Comparison of ENCODE assay signal across 9 mouse cellular contexts in the genomic region with DNA sequence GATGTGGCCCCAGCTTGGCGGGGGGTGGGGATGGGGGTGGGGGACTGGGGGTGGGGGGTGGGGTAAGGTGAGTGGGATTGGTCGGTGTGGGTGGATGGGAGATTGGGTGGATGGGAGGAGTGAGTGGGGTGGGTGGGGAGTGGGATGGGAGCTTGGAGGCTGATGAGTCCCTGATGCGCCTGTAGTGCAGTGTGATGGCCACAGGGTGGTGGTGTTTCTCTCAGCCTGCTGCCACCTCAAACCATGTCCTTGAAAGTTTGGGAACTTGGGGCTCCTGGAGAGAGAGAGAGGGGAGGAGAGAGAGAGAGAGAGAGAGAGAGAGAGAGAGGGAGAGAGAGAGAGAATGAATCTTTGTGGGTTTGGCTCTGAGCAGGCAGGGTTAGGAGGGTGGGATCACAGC. TPM values are rescaled to one million over a fixed set of nuclear protein-coding genes. Genes with fewer than 3 reads are reported as not detected.
DNase-seq lines count a peak whose midpoint lies in the region; ATAC-seq and TF ChIP-seq lines count a peak whose summit lies in the region.
"Had no signal": no experiment of that assay in that cellular context is flagged by ENCODE, and none has a peak within 500 bp of the region (broad histone marks: within the 10 kb centered on the region; RNA-seq: fewer than 3 reads in every experiment).

No protein-coding gene starts in this region.

- TF ChIP-seq POLR2A in cortical plate, adult 2 months (IDR thresholded peaks at IDR 0.05; ENCODE audit: extremely low read depth, insufficient read depth, low read length), result no peak

- H3K27me3 ChIP-seq in heart, postnatal 0 days (ENCODE audit: control insufficient read depth, insufficient read depth, low read length), result peaks cover 9% of the 10 kb centered on the region; the same call in 1 of the 2 replicates
- 0 out of 2 replicates have a peak, but pooled peaks cover 14% of the 10 kb centered on the region for H3K27me3 ChIP-seq in heart, embryonic 10.5 days (ENCODE audit: insufficient read depth, poor library complexity, severe bottlenecking)
- no peaks in the 10 kb centered on the region for H3K27me3 ChIP-seq in midbrain, embryonic 11.5 days (ENCODE audit: control insufficient read depth, insufficient read depth, low read length)
- H3K27me3 ChIP-seq in midbrain, embryonic 16.5 days (ENCODE audit: control insufficient read depth, insufficient read depth, low read depth, low read length), result no peaks in the 10 kb centered on the region

- no peaks in the 10 kb centered on the region for H3K36me3 ChIP-seq in heart, postnatal 0 days (replicated peaks; ENCODE audit: control insufficient read depth, insufficient read depth, low read length)
- H3K36me3 ChIP-seq in heart, embryonic 10.5 days, result no peaks in the 10 kb centered on the region
- H3K36me3 ChIP-seq in midbrain, embryonic 11.5 days (ENCODE audit: control insufficient read depth, insufficient read depth, low read length), result no peaks in the 10 kb centered on the region
- no peaks in the 10 kb centered on the region for H3K36me3 ChIP-seq in midbrain, embryonic 16.5 days (ENCODE audit: control insufficient read depth, insufficient read depth, low read length)

- H3K9me3 ChIP-seq in heart, postnatal 0 days (replicated peaks; ENCODE audit: control insufficient read depth, low read length), result no peaks in the 10 kb centered on the region
- no peaks in the 10 kb centered on the region for H3K9me3 ChIP-seq in heart, embryonic 10.5 days
- H3K9me3 ChIP-seq in midbrain, embryonic 11.5 days (ENCODE audit: control insufficient read depth, low read length), result no peaks in the 10 kb centered on the region
- H3K9me3 ChIP-seq in midbrain, embryonic 16.5 days (replicated peaks; ENCODE audit: control insufficient read depth, low read length, poor library complexity, severe bottlenecking), result no peaks in the 10 kb centered on the region

- no peak overlapping the region for H3K4me2 ChIP-seq in heart, postnatal 0 days (ENCODE audit: low read depth, low read length)
- H3K4me2 ChIP-seq in midbrain, embryonic 11.5 days, result no peak overlapping the region
- H3K4me2 ChIP-seq in midbrain, embryonic 16.5 days (ENCODE audit: low read length), result no peak overlapping the region

- no peak for DNase-seq in heart, postnatal 0 days (ENCODE audit: low spot score)
- no peak for DNase-seq in heart, embryonic 10.5 days (ENCODE audit: low spot score)
- DNase-seq in midbrain, embryonic 11.5 days (ENCODE audit: low spot score, missing footprints), result peak; percentile 88
- DNase-seq in spleen, postnatal 10 days (ENCODE audit: low spot score in 2 of 2), result no peak
- DNase-seq in gastrocnemius, adult 8-10 months (ENCODE audit: low spot score in 2 of 2), result no peak

- no peak overlapping the region for H3K9ac ChIP-seq in heart, postnatal 0 days (replicated peaks; ENCODE audit: low read depth, low read length)
- H3K9ac ChIP-seq in midbrain, embryonic 11.5 days (ENCODE audit: low read length), result no peak overlapping the region
- no peak overlapping the region for H3K9ac ChIP-seq in midbrain, embryonic 16.5 days (ENCODE audit: low read depth, low read length)

- no peak overlapping the region for H3K27ac ChIP-seq in heart, postnatal 0 days (ENCODE audit: low read depth)
- no peak overlapping the region for H3K27ac ChIP-seq in heart, embryonic 10.5 days
- no peak overlapping the region for H3K27ac ChIP-seq in midbrain, embryonic 11.5 days (ENCODE audit: low read depth, low read length)
- no peak overlapping the region for H3K27ac ChIP-seq in midbrain, embryonic 16.5 days (ENCODE audit: low read length)
- H3K27ac ChIP-seq in cortical plate, adult 2 months (ENCODE audit: insufficient read depth, low read length), result no peak overlapping the region
- H3K27ac ChIP-seq: macrophage had no signal

- TF ChIP-seq CTCF in heart, postnatal 0 days (IDR thresholded peaks at IDR 0.05; ENCODE audit: low read depth), result peak; percentile 63
- TF ChIP-seq CTCF in cortical plate, adult 2 months (IDR thresholded peaks at IDR 0.05; ENCODE audit: extremely low read depth, insufficient read depth, low read length), result peak; percentile 78

- H3K4me3 ChIP-seq in heart, postnatal 0 days (ENCODE audit: low read depth, low read length), result no peak overlapping the region
- no peak overlapping the region for H3K4me3 ChIP-seq in heart, embryonic 10.5 days
- no peak overlapping the region for H3K4me3 ChIP-seq in midbrain, embryonic 11.5 days (ENCODE audit: low read depth, low read length)
- no peak overlapping the region for H3K4me3 ChIP-seq in midbrain, embryonic 16.5 days (ENCODE audit: low read depth, low read length)
- H3K4me3 ChIP-seq in cortical plate, adult 2 months (ENCODE audit: insufficient read depth, low read length), result no peak overlapping the region

- 0% methylated on average over 3 of the region's 3 CpGs for WGBS in heart, postnatal 0 days
- WGBS in heart, embryonic 10.5 days, result 0% methylated on average over 3 of the region's 3 CpGs
- 6% methylated on average over 3 of the region's 3 CpGs for WGBS in midbrain, embryonic 11.5 days
- WGBS in midbrain, embryonic 16.5 days, result 0% methylated on average over 2 of the region's 3 CpGs

- H3K4me1 ChIP-seq in heart, postnatal 0 days (ENCODE audit: control insufficient read depth, insufficient read depth), result no peaks in the 10 kb centered on the region
- H3K4me1 ChIP-seq in heart, embryonic 10.5 days, result no peaks in the 10 kb centered on the region
- H3K4me1 ChIP-seq in midbrain, embryonic 11.5 days (ENCODE audit: control insufficient read depth, insufficient read depth, low read length), result no peaks in the 10 kb centered on the region
- no peaks in the 10 kb centered on the region for H3K4me1 ChIP-seq in midbrain, embryonic 16.5 days (ENCODE audit: control insufficient read depth, insufficient read depth, low read length)
- no peaks in the 10 kb centered on the region for H3K4me1 ChIP-seq in cortical plate, adult 2 months (ENCODE audit: control insufficient read depth, insufficient read depth, low read length)

- no peak for TF ChIP-seq EP300 in heart, postnatal 0 days (IDR thresholded peaks at IDR 0.05; ENCODE audit: low read depth)

- ATAC-seq in heart, postnatal 0 days (ENCODE audit: insufficient read depth, low read depth), result no peak
- no peak for ATAC-seq in midbrain, embryonic 11.5 days (ENCODE audit: low FRiP score)
- no peak for ATAC-seq in midbrain, embryonic 16.5 days
- 0 out of 2 replicates have a peak, but pooled peaks have one; percentile 56 for ATAC-seq in megakaryocyte-erythroid progenitor cell, adult 5-6 weeks (replicated peaks; ENCODE audit: low FRiP score, low TSS enrichment, poor library complexity, severe bottlenecking)

RNA-seq across cellular contexts. Expression of a gene that starts 20.7 kb away (rescaled TPM):
- total RNA-seq in heart, postnatal 0 days (2014; rRNA removed; ENCODE audit: low replicate concordance), result 33.2 and 39.7 TPM in 2 replicates
- 3.6 and 3.9 TPM in 2 replicates for polyA plus RNA-seq in heart, postnatal 0 days (2015; fragmentation: Nextera tagmentation; extraction: Ambion mirVana)
- polyA plus RNA-seq in heart, embryonic 10.5 days (2016; fragmentation: Nextera tagmentation; extraction: Ambion mirVana), result 2.8 and 3.0 TPM in 2 replicates
- polyA plus RNA-seq in midbrain, embryonic 11.5 days (2014; fragmentation: Nextera tagmentation; extraction: Ambion mirVana), result 20.0 and 20.1 TPM in 2 replicates
- 2.9 and 3.1 TPM in 2 replicates for polyA plus RNA-seq in midbrain, embryonic 16.5 days (2015; fragmentation: Nextera tagmentation; extraction: Ambion mirVana)
- polyA plus RNA-seq in cortical plate, adult 2 months (2012; rRNA removed), result 126 and 141 TPM in 2 replicates
- total RNA-seq in megakaryocyte-erythroid progenitor cell, adult 5-6 weeks (2014; fragmentation: Nextera tagmentation), result 0.99 and 1.2 TPM in 2 replicates
- total RNA-seq in megakaryocyte-erythroid progenitor cell, adult 5-6 weeks (2017), result 0.23 and 4.2 TPM in 2 replicates
- total RNA-seq in gastrocnemius, adult 8-10 months (2022), result 10 to 100 TPM; 13.9 to 24.2 (median 19.7) TPM
